ENCODE assay signal across 8 mouse cellular contexts in the genomic region with DNA sequence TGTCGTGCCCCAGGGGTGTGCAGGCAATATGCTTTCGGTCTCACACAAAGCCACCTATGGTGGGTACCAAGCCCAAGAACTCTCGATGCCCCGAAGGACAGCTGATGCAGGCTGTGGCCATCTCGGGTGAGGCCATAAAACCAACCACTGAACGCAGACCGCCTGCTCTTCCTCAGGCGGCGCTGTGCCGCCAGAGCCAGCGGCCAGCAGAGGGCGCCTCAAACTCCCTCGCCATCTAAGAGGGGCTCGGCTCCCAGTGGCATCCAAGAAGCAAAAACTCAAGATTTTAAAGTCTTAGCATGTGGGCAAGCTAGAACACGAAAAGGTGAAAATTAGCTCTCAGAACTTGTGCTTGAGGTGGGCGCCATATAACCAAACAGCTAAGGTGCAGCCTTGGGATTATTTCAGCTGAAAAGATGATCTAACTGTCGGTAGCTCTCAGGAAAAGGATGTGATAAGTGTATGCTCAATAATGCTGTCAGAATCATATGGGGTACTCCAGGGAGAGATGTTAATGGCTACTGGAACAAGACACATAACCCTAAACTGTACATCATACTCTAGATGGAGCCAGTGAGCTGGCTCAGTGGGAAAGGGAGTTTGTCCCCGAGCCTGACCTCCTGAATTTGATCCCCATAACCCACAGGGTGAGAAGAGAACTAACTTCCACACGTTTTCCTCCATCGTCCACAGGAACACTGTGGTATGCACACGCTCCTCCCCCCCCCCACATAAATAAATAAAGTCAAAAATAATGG. TPM values are rescaled to one million over a fixed set of nuclear protein-coding genes. Genes with fewer than 3 reads are reported as not detected.
DNase-seq lines count a peak whose midpoint lies in the region; ATAC-seq and TF ChIP-seq lines count a peak whose summit lies in the region.

No protein-coding gene starts in this region.

- whole genome bisulfite sequencing in embryonic facial prominence, embryonic 13.5 days, result 13% methylated on average over 21 of the region's 21 CpGs
- 13% methylated on average over 21 of the region's 21 CpGs for WGBS in midbrain, embryonic 11.5 days

- peak; percentile 95 for TF ChIP-seq CTCF in layer of hippocampus, adult 2 months (conservative IDR thresholded peaks at IDR 0.05)
- TF ChIP-seq CTCF in testis, adult 2 months (IDR thresholded peaks at IDR 0.05; ENCODE audit: control insufficient read depth, insufficient read depth, insufficient replicate concordance, low read depth, low read length), result peak; percentile 79

- H3K27ac ChIP-seq in layer of hippocampus, adult 2 months, result no peak overlapping the region
- no peak overlapping the region for H3K27ac ChIP-seq in embryonic facial prominence, embryonic 13.5 days
- H3K27ac ChIP-seq in midbrain, embryonic 11.5 days (ENCODE audit: low read depth, low read length), result no peak overlapping the region
- H3K27ac ChIP-seq in testis, adult 2 months (ENCODE audit: control insufficient read depth, insufficient read depth, low read depth, low read length), result no peak overlapping the region

- peaks cover 21% of the 10 kb centered on the region for H3K27me3 ChIP-seq in embryonic facial prominence, embryonic 13.5 days
- H3K27me3 ChIP-seq in midbrain, embryonic 11.5 days (ENCODE audit: control insufficient read depth, insufficient read depth, low read length), result peaks cover 2% of the 10 kb centered on the region; the same call in 1 of the 2 replicates
- H3K27me3 ChIP-seq in testis, adult 2 months (ENCODE audit: control insufficient read depth, insufficient read depth, low read length), result no peaks in the 10 kb centered on the region

- H3K9me3 ChIP-seq in embryonic facial prominence, embryonic 13.5 days, result no peaks in the 10 kb centered on the region
- H3K9me3 ChIP-seq in midbrain, embryonic 11.5 days (ENCODE audit: control insufficient read depth, low read length), result no peaks in the 10 kb centered on the region

- H3K4me2 ChIP-seq in embryonic facial prominence, embryonic 13.5 days, result peak overlapping the region; percentile 49
- H3K4me2 ChIP-seq in midbrain, embryonic 11.5 days, result peak overlapping the region; percentile 27; the same call in 1 of the 2 replicates

- peak overlapping the region; percentile 32; the same call in 1 of the 2 replicates for H3K4me3 ChIP-seq in layer of hippocampus, adult 2 months
- 0 out of 2 replicates have a peak overlapping the region, but pooled peaks have one; percentile 2 for H3K4me3 ChIP-seq in embryonic facial prominence, embryonic 13.5 days
- H3K4me3 ChIP-seq in midbrain, embryonic 11.5 days (ENCODE audit: low read depth, low read length), result no peak overlapping the region
- H3K4me3 ChIP-seq in testis, adult 2 months (ENCODE audit: control insufficient read depth, low read depth, low read length), result peak overlapping the region; percentile 2

- no peak for ATAC-seq in embryonic facial prominence, embryonic 13.5 days (ENCODE audit: insufficient number of reproducible peaks, insufficient read depth, low FRiP score, low TSS enrichment, low read depth)
- peak; percentile 43 to 44; a peak in 2 of 4 replicates for ATAC-seq in hematopoietic stem cell, adult 5-6 weeks (replicated peaks in 1 of 2; ENCODE audit: insufficient read depth in 1 of 2, low FRiP score in 2 of 2, low TSS enrichment in 1 of 2, low read depth in 1 of 2, poor library complexity in 2 of 2, severe bottlenecking in 2 of 2)
- ATAC-seq in midbrain, embryonic 11.5 days (ENCODE audit: low FRiP score), result no peak

- intact Hi-C loops in left cerebral cortex, postnatal 4 days (cut with DNase I), result loop anchor here (5.0 to 10.0 kb wide), 2 partner anchors 120 to 287 kb away; no protein-coding TSS in a partner anchor

- DNase-seq in layer of hippocampus, adult 2 months (ENCODE audit: low spot score in 2 of 2), result peak in 1 of 2 experiments; percentile 68
- DNase-seq in layer of hippocampus, adult 9-10 months (ENCODE audit: low spot score), result no peak
- DNase-seq in adrenal gland, postnatal 4 days (ENCODE audit: low spot score in 2 of 2), result peak; percentile 23 to 30
- DNase-seq in left cerebral cortex, postnatal 4 days, result peak; percentile 77
- DNase-seq in midbrain, embryonic 11.5 days (ENCODE audit: low spot score, missing footprints), result peak; percentile 98

- H3K4me1 ChIP-seq in embryonic facial prominence, embryonic 13.5 days, result peaks cover 26% of the 10 kb centered on the region
- H3K4me1 ChIP-seq in midbrain, embryonic 11.5 days (ENCODE audit: control insufficient read depth, insufficient read depth, low read length), result peaks cover 10% of the 10 kb centered on the region
- peaks cover 14% of the 10 kb centered on the region for H3K4me1 ChIP-seq in testis, adult 2 months (ENCODE audit: control insufficient read depth, insufficient read depth, low read length)

- H3K9ac ChIP-seq in embryonic facial prominence, embryonic 13.5 days, result peak overlapping the region; percentile 27; the same call in 1 of the 2 replicates
- H3K9ac ChIP-seq in midbrain, embryonic 11.5 days (ENCODE audit: low read length), result peak overlapping the region; percentile 16; the same call in 1 of the 2 replicates

- TF ChIP-seq POLR2A in testis, adult 2 months (IDR thresholded peaks at IDR 0.05; ENCODE audit: control insufficient read depth, low read depth, low read length), result no peak

- no peaks in the 10 kb centered on the region for H3K36me3 ChIP-seq in embryonic facial prominence, embryonic 13.5 days
- no peaks in the 10 kb centered on the region for H3K36me3 ChIP-seq in midbrain, embryonic 11.5 days (ENCODE audit: control insufficient read depth, insufficient read depth, low read length)
- H3K36me3 ChIP-seq in testis, adult 2 months (ENCODE audit: control insufficient read depth, insufficient read depth, low read length), result no peaks in the 10 kb centered on the region

RNA-seq across cellular contexts. Expression of a gene that starts 4.0 kb away (rescaled TPM):
- under 1 TPM in 1 of 2 experiments, not detected in 1; 0.20 TPM for total RNA-seq in layer of hippocampus, adult 2 months (2021)
- total RNA-seq in adrenal gland, postnatal 4 days (2021), result under 1 TPM in 1 of 2 experiments, not detected in 1; 0.34 TPM
- polyA plus RNA-seq in embryonic facial prominence, embryonic 13.5 days (2015; fragmentation: Nextera tagmentation; extraction: Ambion mirVana), result 1.1 and 2.2 TPM in 2 replicates
- total RNA-seq in hematopoietic stem cell, adult 5-6 weeks (2017), result not detected in 2 replicates
- total RNA-seq in left cerebral cortex, postnatal 4 days (2021), result 1 to 10 TPM; 4.3 to 5.8 TPM
- 9.0 and 10.1 TPM in 2 replicates for polyA plus RNA-seq in midbrain, embryonic 11.5 days (2014; fragmentation: Nextera tagmentation; extraction: Ambion mirVana)
- not detected in 2 replicates for polyA plus RNA-seq in testis, adult 2 months (2012; rRNA removed)

RNA-seq across cellular contexts. Expression of a gene that starts 23.5 kb away (rescaled TPM):
- total RNA-seq in layer of hippocampus, adult 2 months (2021), result 10 to 100 TPM; 14.0 to 15.3 TPM
- total RNA-seq in adrenal gland, postnatal 4 days (2021), result 1 to 10 TPM; 8.9 to 9.1 TPM
- 9.5 and 9.7 TPM in 2 replicates for polyA plus RNA-seq in embryonic facial prominence, embryonic 13.5 days (2015; fragmentation: Nextera tagmentation; extraction: Ambion mirVana)
- total RNA-seq in hematopoietic stem cell, adult 5-6 weeks (2017), result 0.25 TPM in 1 of 2 replicates, not detected in the other
- total RNA-seq in left cerebral cortex, postnatal 4 days (2021), result 10 to 100 TPM; 16.5 TPM
- 24.1 and 25.6 TPM in 2 replicates for polyA plus RNA-seq in midbrain, embryonic 11.5 days (2014; fragmentation: Nextera tagmentation; extraction: Ambion mirVana)
- polyA plus RNA-seq in testis, adult 2 months (2012; rRNA removed), result 0.99 and 1.1 TPM in 2 replicates

RNA-seq across cellular contexts. Expression of a gene that starts 35.7 kb away (rescaled TPM):
- not detected for total RNA-seq in layer of hippocampus, adult 2 months (2021)
- under 1 TPM; 0.08 to 0.45 TPM for total RNA-seq in adrenal gland, postnatal 4 days (2021)
- polyA plus RNA-seq in embryonic facial prominence, embryonic 13.5 days (2015; fragmentation: Nextera tagmentation; extraction: Ambion mirVana), result 0.21 TPM in 1 of 2 replicates, not detected in the other
- total RNA-seq in hematopoietic stem cell, adult 5-6 weeks (2017), result not detected in 2 replicates
- not detected for total RNA-seq in left cerebral cortex, postnatal 4 days (2021)
- polyA plus RNA-seq in midbrain, embryonic 11.5 days (2014; fragmentation: Nextera tagmentation; extraction: Ambion mirVana), result 0.04 and 0.11 TPM in 2 replicates
- 0.07 and 0.08 TPM in 2 replicates for polyA plus RNA-seq in testis, adult 2 months (2012; rRNA removed)

RNA-seq across cellular contexts. Expression of a gene that starts 38.2 kb away (rescaled TPM):
- 100 to 1,000 TPM; 200 to 202 TPM for total RNA-seq in layer of hippocampus, adult 2 months (2021)
- total RNA-seq in adrenal gland, postnatal 4 days (2021), result 10 to 100 TPM; 37.3 to 45.7 TPM
- polyA plus RNA-seq in embryonic facial prominence, embryonic 13.5 days (2015; fragmentation: Nextera tagmentation; extraction: Ambion mirVana), result 90.2 and 98.6 TPM in 2 replicates
- total RNA-seq in hematopoietic stem cell, adult 5-6 weeks (2017), result 24.3 and 27.3 TPM in 2 replicates
- total RNA-seq in left cerebral cortex, postnatal 4 days (2021), result 10 to 100 TPM; 79.3 to 80.6 TPM
- 79.9 and 83.1 TPM in 2 replicates for polyA plus RNA-seq in midbrain, embryonic 11.5 days (2014; fragmentation: Nextera tagmentation; extraction: Ambion mirVana)
- polyA plus RNA-seq in testis, adult 2 months (2012; rRNA removed), result 13.8 and 14.3 TPM in 2 replicates

Comparison
In these comparisons a context has a peak if more than half of its experiments do, and no peak if none do; other contexts are left out.
1. ATAC-seq: peak in hematopoietic stem cell, adult 5-6 weeks (2 of 2); none in embryonic facial prominence, embryonic 13.5 days (single experiment) and midbrain, embryonic 11.5 days (single experiment).